Mouse (Mus musculus): ENCODE results near the gene Gpc6. TPM values are rescaled to one million over a fixed set of nuclear protein-coding genes. Genes with fewer than 3 reads are reported as not detected.

Gpc6 gene
- polyA plus RNA-seq, 1 experiment from 2014 or later = 11.4 TPM

GRCm38 (mm10) chr14:117808326-117808725 is 883.2 kb downstream of the Gpc6 start:
- Histone ChIP-seq H3K4me1 (replicated peaks; ENCODE audit: control insufficient read depth, insufficient read depth) (no peaks in the 10 kb centered on the region), H3K36me3 (ENCODE audit: control insufficient read depth, insufficient read depth, low read length) (no peaks in the 10 kb centered on the region; the same call in 1 of the 2 replicates), H3K27me3 (ENCODE audit: control insufficient read depth, insufficient read depth, low read length) (no peaks in the 10 kb centered on the region), H3K27ac (replicated peaks) (no peak overlapping the region), H3K4me3 (ENCODE audit: low read depth, low read length) (no peak overlapping the region), H3K9ac (ENCODE audit: low read length) (no peak overlapping the region), H3K4me2 (replicated peaks; ENCODE audit: low read depth) (no peak overlapping the region), H3K9me3 (ENCODE audit: control insufficient read depth, low read length) (no peaks in the 10 kb centered on the region)
- TF ChIP-seq CTCF (IDR thresholded peaks at IDR 0.05; ENCODE audit: low read depth) = no peak
- TF ChIP-seq EP300 (optimal IDR thresholded peaks at IDR 0.05) = no peak
- DNase-seq (ENCODE audit: low spot score) (no peak), ATAC-seq (ENCODE audit: low FRiP score, low TSS enrichment) (no peak)
- 79% methylated on average over 2 of the region's 2 CpGs for WGBS

DNA sequence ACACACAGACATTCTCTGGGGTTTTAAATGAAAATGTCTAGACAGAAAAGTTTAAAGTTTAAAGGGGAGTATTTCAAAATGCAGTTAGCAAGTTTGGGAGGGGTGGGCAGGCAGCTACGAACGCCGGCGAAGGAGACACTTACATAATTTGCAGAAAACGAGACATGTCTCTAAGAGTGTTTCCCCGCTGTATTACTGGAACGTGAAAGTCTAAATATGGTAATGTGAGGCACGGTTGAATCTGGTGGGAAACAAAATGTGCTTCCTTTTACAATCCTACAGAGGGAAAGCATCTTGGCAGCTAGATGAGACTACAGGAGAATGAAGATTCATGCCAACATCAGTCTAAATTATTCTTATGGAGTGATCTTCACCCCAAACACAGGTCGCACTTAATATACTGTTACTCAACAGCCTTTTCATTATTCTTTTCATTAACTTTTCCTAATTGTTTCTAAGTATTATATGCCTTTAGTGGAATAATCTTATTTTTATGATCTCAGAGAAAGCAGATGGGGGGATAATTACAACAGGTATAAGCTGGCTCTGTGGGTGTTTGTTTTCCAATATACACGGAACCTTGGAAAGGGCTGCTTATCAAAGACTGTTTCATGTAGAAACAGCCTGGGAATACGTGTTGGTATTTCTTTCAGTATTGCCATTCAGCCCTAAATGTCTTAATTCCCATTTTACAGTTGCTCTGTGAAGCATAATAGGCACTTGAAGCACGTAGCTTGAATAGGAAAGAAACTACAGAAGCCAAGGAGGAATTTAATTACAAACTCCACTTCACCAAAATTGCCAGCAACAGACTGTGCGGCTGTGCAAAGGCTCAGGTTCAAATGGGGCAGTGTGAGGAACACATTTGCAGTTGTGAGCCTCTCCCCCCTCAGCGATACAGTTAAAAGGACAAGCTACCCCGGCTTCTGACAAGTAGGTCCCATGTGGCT is 885.5 kb downstream of the Gpc6 start:
- no peak overlapping the region for H3K27ac ChIP-seq (replicated peaks)
- no peak for ATAC-seq (ENCODE audit: low FRiP score, low TSS enrichment)

DNA sequence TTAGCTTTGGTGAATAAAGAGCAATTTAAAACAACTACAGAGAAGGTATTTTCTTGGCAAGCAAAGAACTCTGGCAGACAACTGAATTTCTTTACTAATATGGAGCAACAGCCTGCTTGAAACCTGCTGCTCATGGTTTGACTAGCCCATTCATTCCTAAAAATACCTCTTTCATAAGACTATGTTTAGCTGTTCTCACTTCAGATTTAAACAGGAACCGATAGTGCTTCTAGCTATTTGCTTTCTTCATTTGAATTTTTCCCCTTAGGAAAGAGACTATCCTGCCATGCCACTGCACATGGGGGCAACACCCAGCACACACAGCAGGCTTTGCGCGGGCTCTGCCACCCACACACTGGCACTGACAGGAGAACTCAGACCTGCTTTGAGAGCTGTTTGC is 888.4 kb downstream of the Gpc6 start:
- Histone ChIP-seq H3K4me1 (replicated peaks; ENCODE audit: control insufficient read depth, insufficient read depth) (no peaks in the 10 kb centered on the region), H3K9ac (ENCODE audit: low read length) (no peak overlapping the region), H3K4me2 (replicated peaks; ENCODE audit: low read depth) (no peak overlapping the region), H3K27ac (replicated peaks) (no peak overlapping the region), H3K27me3 (ENCODE audit: control insufficient read depth, insufficient read depth, low read length) (no peaks in the 10 kb centered on the region), H3K9me3 (ENCODE audit: control insufficient read depth, low read length) (no peaks in the 10 kb centered on the region), H3K4me3 (ENCODE audit: low read depth, low read length) (no peak overlapping the region), H3K36me3 (ENCODE audit: control insufficient read depth, insufficient read depth, low read length) (no peaks in the 10 kb centered on the region; the same call in 1 of the 2 replicates)
- no peak for TF ChIP-seq EP300 (optimal IDR thresholded peaks at IDR 0.05)
- no peak for TF ChIP-seq CTCF (IDR thresholded peaks at IDR 0.05; ENCODE audit: low read depth)
- 56% methylated on average over 3 of the region's 3 CpGs for WGBS
- DNase-seq (ENCODE audit: low spot score) (no peak), ATAC-seq (ENCODE audit: low FRiP score, low TSS enrichment) (no peak)

More for the DNA sequence above, 885.5 kb downstream of the Gpc6 start:
- H3K4me1 ChIP-seq (replicated peaks; ENCODE audit: control insufficient read depth, insufficient read depth) = no peaks in the 10 kb centered on the region
- H3K4me3 ChIP-seq (ENCODE audit: low read depth, low read length) = no peak overlapping the region
- no peaks in the 10 kb centered on the region for H3K27me3 ChIP-seq (ENCODE audit: control insufficient read depth, insufficient read depth, low read length)
- no peak for DNase-seq (ENCODE audit: low spot score)
- H3K36me3 ChIP-seq (ENCODE audit: control insufficient read depth, insufficient read depth, low read length) = no peaks in the 10 kb centered on the region; the same call in 1 of the 2 replicates
- no peak overlapping the region for H3K9ac ChIP-seq (ENCODE audit: low read length)
- H3K9me3 ChIP-seq (ENCODE audit: control insufficient read depth, low read length) = no peaks in the 10 kb centered on the region
- TF ChIP-seq EP300 (optimal IDR thresholded peaks at IDR 0.05) (no peak), CTCF (IDR thresholded peaks at IDR 0.05; ENCODE audit: low read depth) (no peak)
- 68% methylated on average over 15 of the region's 15 CpGs for WGBS
- H3K4me2 ChIP-seq (replicated peaks; ENCODE audit: low read depth) = no peak overlapping the region

GRCm38 (mm10) chr14:117816008-117816407 is 890.9 kb downstream of the Gpc6 start:
- H3K36me3 ChIP-seq (ENCODE audit: control insufficient read depth, insufficient read depth, low read length) = no peaks in the 10 kb centered on the region
- no peaks in the 10 kb centered on the region for H3K9me3 ChIP-seq (ENCODE audit: control insufficient read depth, low read length)
- no peaks in the 10 kb centered on the region for H3K4me1 ChIP-seq (replicated peaks; ENCODE audit: control insufficient read depth, insufficient read depth)
- H3K27ac ChIP-seq (replicated peaks) = no peak overlapping the region
- no peak overlapping the region for H3K4me3 ChIP-seq (ENCODE audit: low read depth, low read length)
- DNase-seq (ENCODE audit: low spot score) (no peak), ATAC-seq (ENCODE audit: low FRiP score, low TSS enrichment) (no peak)
- H3K27me3 ChIP-seq (ENCODE audit: control insufficient read depth, insufficient read depth, low read length) = no peaks in the 10 kb centered on the region
- no peak for TF ChIP-seq CTCF (IDR thresholded peaks at IDR 0.05; ENCODE audit: low read depth)
- TF ChIP-seq EP300 (optimal IDR thresholded peaks at IDR 0.05) = no peak
- no peak overlapping the region for H3K4me2 ChIP-seq (replicated peaks; ENCODE audit: low read depth)
- 92% methylated on average over 9 of the region's 9 CpGs for WGBS
- H3K9ac ChIP-seq (ENCODE audit: low read length) = no peak overlapping the region

DNA sequence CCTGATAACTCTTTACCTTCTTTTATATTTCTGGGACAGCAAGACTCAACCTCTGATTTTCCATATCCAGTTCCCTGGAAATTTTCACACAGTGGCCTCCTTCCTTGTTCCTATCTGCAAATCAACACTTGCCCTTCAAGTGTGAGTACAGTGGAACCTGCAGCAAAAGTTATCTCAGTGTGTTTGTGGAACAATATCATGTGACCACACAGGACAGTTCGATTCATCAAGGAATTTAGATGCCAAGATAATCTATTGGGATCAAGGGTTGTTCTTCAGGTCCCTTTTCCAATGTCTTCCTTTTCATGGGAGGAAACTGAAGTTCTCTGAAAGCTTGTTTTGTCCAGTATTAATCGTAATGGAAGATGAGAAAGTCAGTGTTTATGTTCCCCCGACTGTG is 891.6 kb downstream of the Gpc6 start:
- no peaks in the 10 kb centered on the region for H3K9me3 ChIP-seq (ENCODE audit: control insufficient read depth, low read length)
- ATAC-seq (ENCODE audit: low FRiP score, low TSS enrichment) (no peak), DNase-seq (ENCODE audit: low spot score) (no peak)
- no peaks in the 10 kb centered on the region for H3K36me3 ChIP-seq (ENCODE audit: control insufficient read depth, insufficient read depth, low read length)
- no peaks in the 10 kb centered on the region for H3K4me1 ChIP-seq (replicated peaks; ENCODE audit: control insufficient read depth, insufficient read depth)
- WGBS = 68% methylated on average over 3 of the region's 3 CpGs
- H3K27me3 ChIP-seq (ENCODE audit: control insufficient read depth, insufficient read depth, low read length) = no peaks in the 10 kb centered on the region
- no peak overlapping the region for H3K27ac ChIP-seq (replicated peaks)
- TF ChIP-seq CTCF (IDR thresholded peaks at IDR 0.05; ENCODE audit: low read depth) (no peak), EP300 (optimal IDR thresholded peaks at IDR 0.05) (no peak)
- no peak overlapping the region for H3K4me2 ChIP-seq (replicated peaks; ENCODE audit: low read depth)
- no peak overlapping the region for H3K9ac ChIP-seq (ENCODE audit: low read length)
- H3K4me3 ChIP-seq (ENCODE audit: low read depth, low read length) = no peak overlapping the region

DNA sequence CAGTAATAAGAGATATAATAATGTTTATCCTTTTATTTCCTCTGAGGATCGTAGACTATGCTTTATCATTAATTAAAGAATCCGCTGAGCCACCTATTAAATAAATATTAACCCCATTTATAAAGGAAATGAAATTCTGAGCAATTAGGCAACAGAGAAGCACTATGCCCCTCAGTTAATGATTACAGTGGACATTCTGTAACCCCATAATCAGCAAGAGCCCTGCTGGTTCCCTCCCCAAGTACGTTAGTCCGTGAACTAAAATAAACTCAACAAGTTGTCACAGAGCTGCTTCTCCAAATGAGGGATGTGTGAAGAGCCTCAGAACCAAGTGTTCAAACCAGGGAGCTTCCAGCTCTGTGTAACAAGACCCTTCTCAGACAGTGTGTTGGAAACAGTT is 892.1 kb downstream of the Gpc6 start:
- DNase-seq (ENCODE audit: low spot score) (no peak), ATAC-seq (ENCODE audit: low FRiP score, low TSS enrichment) (no peak)
- no peak for TF ChIP-seq EP300 (optimal IDR thresholded peaks at IDR 0.05)
- no peak for TF ChIP-seq CTCF (IDR thresholded peaks at IDR 0.05; ENCODE audit: low read depth)
- Histone ChIP-seq H3K27ac (replicated peaks) (no peak overlapping the region), H3K9me3 (ENCODE audit: control insufficient read depth, low read length) (no peaks in the 10 kb centered on the region), H3K4me3 (ENCODE audit: low read depth, low read length) (no peak overlapping the region), H3K27me3 (ENCODE audit: control insufficient read depth, insufficient read depth, low read length) (no peaks in the 10 kb centered on the region), H3K36me3 (ENCODE audit: control insufficient read depth, insufficient read depth, low read length) (no peaks in the 10 kb centered on the region), H3K4me2 (replicated peaks; ENCODE audit: low read depth) (no peak overlapping the region), H3K4me1 (replicated peaks; ENCODE audit: control insufficient read depth, insufficient read depth) (no peaks in the 10 kb centered on the region), H3K9ac (ENCODE audit: low read length) (no peak overlapping the region)
- 42% methylated on average over 4 of the region's 4 CpGs for WGBS

All from stomach, postnatal 0 days (tissue).